Mouse (Mus musculus): Measurements from ENCODE around the gene Slc43a2. TPM values are rescaled to one million over a fixed set of nuclear protein-coding genes. Genes with fewer than 3 reads are reported as not detected.

The Slc43a2 gene
- total RNA-seq, 2 experiments from 2014 or later = 43.0 to 53.4 TPM

DNA sequence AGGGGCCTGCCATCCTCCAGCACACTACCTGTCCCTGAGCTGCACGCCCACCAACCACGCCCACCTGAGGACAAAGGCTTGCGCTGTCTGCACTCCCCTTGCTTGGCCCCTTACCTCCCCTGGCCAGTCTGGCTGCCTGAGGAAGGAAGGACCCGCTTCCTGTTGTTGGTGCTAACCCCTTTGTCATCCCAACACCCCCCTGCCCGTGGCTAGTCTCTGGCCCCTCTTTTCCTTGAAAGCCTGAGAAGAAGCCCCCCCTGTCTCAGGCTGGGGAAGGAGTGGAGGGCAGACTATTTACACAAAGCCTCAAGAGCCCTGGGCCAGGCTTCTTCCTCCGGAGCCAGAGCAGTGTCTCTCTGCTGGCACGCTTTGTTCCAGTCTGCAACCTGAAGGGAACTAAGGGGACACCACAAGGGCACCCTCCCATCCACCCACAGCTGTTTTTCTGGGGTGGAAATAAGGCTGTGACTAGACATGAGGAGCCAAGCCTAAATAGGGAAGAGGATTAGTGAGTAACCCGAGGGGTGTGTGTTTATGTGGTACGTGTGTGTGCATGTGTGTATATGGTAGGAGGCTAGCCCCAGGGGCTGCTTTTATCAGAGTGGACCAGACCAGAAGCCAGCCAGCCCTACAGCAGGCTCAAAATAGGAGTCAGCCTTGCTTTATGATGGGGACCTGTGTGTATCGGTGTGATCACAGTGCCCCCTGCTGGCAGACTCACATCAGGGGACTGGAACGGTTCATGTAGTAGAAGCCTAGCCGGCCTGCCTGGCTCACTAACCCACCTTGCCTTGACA lies 41.6 kb downstream of the Slc43a2 start:
- Histone ChIP-seq H3K4me3 (no peak overlapping the region), H3K27ac (peak overlapping the region; percentile 67)
- DNase-seq (ENCODE audit: low spot score in 2 of 2) = peak; percentile 93 to 97
- peak; percentile 99 for TF ChIP-seq CTCF (conservative IDR thresholded peaks at IDR 0.05)

DNA sequence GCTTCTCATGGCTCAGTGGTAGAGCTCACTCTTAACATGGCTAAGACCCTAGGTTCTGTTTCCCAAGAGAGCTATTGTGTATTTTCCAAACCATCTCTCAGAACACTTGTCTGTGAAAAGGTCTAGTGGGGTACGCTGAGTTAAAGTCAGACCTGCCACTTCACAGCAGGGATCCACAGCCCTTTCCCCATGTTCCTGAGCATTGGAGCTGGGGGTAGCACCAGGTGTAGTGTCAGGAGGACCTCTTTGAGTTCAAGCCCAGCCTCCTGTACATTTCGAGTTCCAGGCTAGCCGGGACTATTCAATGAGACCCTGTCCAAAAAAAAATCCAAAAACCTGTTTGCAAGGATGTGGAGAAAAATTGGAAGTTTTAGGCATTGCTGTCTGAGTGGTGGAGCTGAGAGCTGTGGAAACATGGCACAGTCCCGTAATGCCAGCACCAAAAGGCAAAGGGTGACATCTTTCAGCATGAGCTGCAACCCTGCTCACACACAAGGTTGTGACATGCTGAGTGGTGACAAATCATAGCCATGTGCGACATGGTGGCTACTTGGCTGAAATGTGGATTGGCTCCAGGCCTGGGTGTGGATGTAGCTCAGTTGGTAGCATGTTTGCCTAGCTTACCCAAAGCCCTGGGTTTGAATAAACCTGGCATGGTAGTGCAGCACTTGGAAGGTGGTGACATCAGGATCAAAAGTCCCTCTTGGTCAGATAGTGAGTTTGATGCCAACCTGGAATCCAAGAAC lies 43.1 kb downstream of the Slc43a2 start:
- Histone ChIP-seq H3K4me3 (no peak overlapping the region), H3K27ac (no peak overlapping the region)
- no peak for DNase-seq (ENCODE audit: low spot score in 2 of 2)
- no peak for TF ChIP-seq CTCF (conservative IDR thresholded peaks at IDR 0.05)

DNA sequence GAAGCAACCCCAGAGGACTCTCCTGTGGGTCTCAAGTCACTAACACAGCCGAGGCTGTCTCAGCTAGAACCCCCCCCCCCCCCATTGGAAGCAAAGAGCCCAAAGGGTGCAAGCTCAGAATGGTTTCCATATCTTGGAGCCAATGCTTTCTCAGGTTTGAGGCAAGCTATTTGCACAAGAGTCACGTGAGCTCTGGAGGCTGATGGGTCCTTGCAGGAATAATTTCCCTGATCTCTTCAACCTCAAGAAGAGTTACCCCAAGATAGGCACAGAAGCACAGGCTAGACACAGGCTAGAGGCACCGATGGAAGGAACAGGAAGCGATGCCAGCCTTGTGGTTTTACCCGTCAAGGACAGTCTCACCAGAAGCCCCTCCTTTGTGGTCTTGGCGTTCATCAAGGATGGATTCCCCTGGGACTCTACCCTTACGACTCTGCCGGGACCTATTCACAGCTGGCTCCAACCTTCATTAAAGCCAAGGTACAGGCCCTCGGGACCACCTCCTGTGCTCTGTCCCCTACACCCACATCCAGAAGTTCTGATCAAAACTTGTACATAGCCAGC lies 44.1 kb downstream of the Slc43a2 start:
- Histone ChIP-seq H3K4me3 (no peak overlapping the region), H3K27ac (no peak overlapping the region)
- TF ChIP-seq CTCF (conservative IDR thresholded peaks at IDR 0.05) = no peak
- DNase-seq (ENCODE audit: low spot score in 2 of 2) = no peak

DNA sequence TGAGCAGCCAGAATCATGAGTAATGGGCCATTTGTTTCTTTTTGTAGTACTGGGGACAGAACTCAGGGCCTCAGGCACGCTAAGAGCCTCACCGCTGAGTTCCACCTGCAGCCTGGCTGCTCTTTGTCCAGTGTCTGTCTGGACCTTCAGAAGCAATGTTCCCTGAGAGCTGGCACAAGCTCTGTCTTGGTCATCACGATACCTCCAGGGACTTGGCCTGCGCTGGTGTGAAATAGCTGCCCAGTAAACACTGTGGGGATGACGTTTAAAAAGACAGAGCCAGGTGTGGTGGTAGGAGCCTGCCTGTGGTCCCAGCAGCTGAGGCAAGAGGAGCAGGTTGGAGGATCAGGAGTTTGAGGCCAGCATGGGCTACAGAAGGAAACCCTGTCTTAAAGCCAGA lies 47.1 kb downstream of the Slc43a2 start:
- no peak for TF ChIP-seq CTCF (conservative IDR thresholded peaks at IDR 0.05)
- Histone ChIP-seq H3K27ac (no peak overlapping the region), H3K4me3 (no peak overlapping the region)
- DNase-seq (ENCODE audit: low spot score in 2 of 2) = no peak

DNA sequence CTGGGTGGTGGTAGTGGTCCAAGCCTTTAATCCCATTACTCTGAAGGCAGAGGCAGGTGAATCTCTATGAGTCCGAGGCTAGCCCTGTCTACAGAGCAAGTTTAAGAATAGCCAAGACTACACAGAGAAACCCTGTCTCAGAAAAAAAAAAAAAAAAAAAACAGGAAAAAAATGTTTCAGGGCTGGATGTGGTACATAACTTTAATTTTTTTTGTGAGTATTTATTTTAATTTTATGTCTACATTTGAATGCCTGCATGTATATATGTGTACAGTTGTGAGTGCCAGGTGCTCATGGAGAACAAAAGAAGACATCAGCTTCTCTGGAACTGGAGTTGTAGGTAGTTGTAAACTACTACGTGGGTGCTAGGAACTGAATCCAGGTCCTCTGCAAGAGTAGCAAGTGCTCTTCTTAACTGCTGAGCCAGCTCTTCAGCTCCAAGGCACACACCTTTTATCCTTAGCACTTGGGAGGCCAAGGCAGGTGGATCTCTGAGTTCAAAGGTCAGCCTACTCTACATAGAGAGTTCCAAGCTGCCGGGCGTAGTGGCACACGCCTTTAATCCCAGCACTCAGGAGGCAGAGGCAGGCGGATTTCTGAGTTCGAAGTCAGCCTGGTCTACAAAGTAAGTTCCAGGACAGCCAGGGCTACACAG lies 50.1 kb downstream of the Slc43a2 start:
- TF ChIP-seq CTCF (conservative IDR thresholded peaks at IDR 0.05) = no peak
- no peak overlapping the region for H3K4me3 ChIP-seq
- no peak overlapping the region for H3K27ac ChIP-seq
- DNase-seq (ENCODE audit: low spot score in 2 of 2) = no peak

DNA sequence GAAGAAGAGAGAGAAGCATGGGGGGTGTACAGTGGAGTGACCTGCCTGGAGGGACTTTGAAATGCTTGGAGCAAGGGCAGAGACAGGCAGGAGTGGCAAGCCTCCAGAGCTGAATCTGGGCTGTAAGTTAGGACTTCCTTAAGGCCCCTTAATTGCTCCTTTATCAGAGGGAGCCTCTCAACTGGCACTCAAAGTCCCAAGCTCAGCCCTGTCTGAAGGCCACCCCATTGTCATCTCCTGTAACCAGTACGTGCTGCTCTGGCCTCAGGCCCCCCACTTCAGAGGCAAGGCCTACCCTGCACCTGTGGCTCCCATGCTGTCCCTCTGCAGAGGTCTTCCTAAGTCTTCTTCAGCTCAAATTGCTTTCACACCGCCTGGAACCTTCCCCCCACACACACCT lies 52.0 kb downstream of the Slc43a2 start:
- Histone ChIP-seq H3K4me3 (no peak overlapping the region), H3K27ac (no peak overlapping the region)
- no peak for DNase-seq (ENCODE audit: low spot score in 2 of 2)
- no peak for TF ChIP-seq CTCF (conservative IDR thresholded peaks at IDR 0.05)

DNA sequence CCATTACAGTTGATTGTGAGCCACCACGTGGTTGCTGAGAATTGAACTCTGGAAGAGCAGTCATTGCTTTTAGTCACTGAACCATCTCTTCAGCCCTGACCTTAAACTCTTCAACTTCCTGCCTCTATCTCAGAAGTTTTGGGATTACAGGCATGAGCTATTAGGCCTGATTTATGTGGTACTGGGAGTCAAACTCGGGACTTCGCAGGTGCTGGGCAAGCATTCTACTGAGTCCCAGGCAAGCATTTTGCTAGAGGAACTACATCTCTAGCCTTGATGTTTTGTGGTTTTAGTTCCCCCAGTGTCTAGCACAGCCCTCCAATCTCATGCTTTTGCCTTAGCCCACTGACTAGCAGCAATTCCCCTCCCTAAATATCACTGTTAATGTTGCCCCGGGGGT lies 53.6 kb downstream of the Slc43a2 start:
- Histone ChIP-seq H3K27ac (no peak overlapping the region), H3K4me3 (no peak overlapping the region)
- no peak for TF ChIP-seq CTCF (conservative IDR thresholded peaks at IDR 0.05)
- no peak for DNase-seq (ENCODE audit: low spot score in 2 of 2)

DNA sequence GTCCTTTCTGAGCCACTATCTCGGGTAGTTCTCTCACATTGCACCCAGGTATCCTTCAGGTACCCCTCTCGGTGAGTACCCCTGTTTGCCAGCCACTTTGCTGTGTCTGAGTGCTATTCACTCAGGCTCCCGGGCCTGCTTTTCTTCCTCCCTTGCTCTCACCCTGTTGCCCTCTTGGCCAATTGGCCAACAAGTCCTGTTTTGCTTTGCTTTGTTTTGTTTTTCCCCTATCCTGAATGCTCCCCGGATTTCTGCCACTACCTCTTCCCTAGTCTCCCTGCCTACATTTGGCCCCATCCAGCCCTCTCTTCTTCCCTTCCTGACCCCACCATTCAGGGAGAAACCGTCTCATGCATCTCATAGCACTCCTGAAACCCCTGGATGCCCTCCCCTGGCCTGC lies 54.5 kb downstream of the Slc43a2 start:
- no peak for DNase-seq (ENCODE audit: low spot score in 2 of 2)

DNA sequence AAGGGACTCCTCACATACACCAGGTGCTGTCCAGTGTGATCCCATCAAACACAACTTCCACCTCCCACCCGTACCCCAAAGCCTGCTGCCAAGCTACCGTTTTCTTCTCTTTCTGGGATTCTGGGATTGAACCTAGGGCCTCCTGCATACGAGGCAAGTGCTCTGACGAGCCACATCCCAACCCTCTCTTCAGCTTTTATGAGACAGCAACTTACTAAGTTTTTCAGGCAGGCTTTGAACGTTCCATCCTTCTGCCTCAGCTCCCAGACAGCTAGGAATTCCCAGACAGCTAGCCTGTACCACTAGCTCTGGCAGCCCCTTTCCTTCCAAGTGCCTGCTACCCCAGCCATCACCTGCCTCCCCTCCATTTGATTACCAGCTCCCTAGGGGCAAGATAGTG lies 55.5 kb downstream of the Slc43a2 start:
- peak overlapping the region; percentile 97; the same call in 1 of the 2 replicates for H3K27ac ChIP-seq
- no peak for TF ChIP-seq CTCF (conservative IDR thresholded peaks at IDR 0.05)
- DNase-seq (ENCODE audit: low spot score in 2 of 2) = no peak
- H3K4me3 ChIP-seq = no peak overlapping the region

More for the DNA sequence above, 54.5 kb downstream of the Slc43a2 start:
- no peak for TF ChIP-seq CTCF (conservative IDR thresholded peaks at IDR 0.05)
- Histone ChIP-seq H3K4me3 (no peak overlapping the region), H3K27ac (no peak overlapping the region)

DNA sequence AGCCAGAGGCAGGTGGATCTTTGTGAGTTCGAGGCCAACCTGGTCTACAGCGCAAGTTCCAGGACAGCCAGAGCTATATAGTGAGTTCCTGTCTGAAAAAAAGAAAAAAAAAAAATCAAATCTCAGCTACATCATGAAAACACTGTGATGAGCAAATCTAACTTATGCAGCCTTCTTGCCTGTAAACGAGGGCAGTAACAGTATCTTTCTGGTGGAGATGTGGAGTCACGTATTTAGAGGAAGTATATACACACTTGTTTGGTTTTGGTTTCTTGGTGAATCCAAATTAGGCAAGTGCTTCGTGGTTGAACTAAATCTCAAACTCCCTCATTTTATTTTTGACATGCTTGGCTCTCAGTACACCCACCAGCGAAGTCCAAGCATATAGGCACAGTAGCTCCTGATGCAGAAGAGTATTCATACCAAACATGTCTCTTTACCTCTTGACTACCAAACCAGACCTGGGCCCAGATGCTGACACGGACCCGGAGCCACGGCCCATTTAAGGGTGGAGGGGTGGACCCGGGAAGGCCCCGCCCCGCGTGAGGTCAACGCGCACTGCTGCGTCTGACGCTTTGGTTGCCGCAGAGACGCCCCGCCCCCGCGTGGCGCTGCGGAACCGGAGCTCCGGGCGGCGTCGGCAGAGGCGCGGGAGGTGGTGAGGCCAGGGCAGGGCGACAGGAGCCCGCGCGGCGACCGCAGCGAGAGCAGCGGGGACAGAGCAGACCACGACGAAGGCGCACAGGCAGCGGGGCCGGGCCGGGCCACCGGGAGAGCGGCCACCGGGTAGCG lies 56.2 kb downstream of the Slc43a2 start, which contains the start of gene Pitpna:
TSS of gene Pitpna (plus strand) at position 605 of the 792 bp plus-strand sequence.
- H3K27ac ChIP-seq = peak within 1 kb of the TSS; percentile 97
- DNase-seq (ENCODE audit: low spot score in 2 of 2) = peak; percentile 96 to 97
- H3K4me3 ChIP-seq = peak within 1 kb of the TSS; percentile 96
- TF ChIP-seq CTCF (conservative IDR thresholded peaks at IDR 0.05) = 0 out of 2 replicates have a peak, but pooled peaks have one; percentile 16

DNA sequence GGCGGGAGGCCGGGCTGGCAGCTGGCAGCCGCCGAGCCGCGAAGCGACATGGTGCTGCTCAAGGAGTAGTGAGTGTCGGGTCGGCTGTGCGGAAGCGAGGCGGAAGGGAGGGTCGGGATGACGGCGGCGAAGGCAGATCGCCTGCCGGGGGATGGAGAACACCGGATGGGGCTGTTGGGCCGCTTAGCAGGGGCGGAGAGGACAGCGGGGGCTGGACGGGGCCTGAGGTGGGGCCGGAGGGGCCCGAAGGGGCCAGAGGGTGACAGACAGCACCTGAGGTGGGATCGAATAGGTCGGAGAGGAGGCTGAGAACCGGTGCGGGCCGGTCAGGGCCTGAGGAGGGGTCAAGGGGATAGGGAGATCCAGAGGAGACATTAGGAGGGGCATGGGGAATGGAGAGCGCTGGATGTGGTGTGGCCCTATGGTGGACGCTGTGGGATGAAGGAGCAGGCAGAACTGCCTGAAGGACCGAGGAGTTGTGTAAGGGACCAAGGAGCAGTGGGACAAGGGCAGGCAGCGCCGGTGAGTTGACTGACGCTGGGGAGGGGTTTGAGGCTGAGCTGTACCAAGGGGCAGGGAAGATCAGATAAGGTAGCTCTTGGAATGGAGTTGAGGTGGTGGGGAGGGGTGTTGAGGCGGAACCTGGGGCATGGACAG lies 56.9 kb downstream of the Slc43a2 start:
- DNase-seq (ENCODE audit: low spot score in 2 of 2) = no peak
- TF ChIP-seq CTCF (conservative IDR thresholded peaks at IDR 0.05) = no peak
- Histone ChIP-seq H3K4me3 (peak overlapping the region; percentile 96), H3K27ac (peak overlapping the region; percentile 97)

DNA sequence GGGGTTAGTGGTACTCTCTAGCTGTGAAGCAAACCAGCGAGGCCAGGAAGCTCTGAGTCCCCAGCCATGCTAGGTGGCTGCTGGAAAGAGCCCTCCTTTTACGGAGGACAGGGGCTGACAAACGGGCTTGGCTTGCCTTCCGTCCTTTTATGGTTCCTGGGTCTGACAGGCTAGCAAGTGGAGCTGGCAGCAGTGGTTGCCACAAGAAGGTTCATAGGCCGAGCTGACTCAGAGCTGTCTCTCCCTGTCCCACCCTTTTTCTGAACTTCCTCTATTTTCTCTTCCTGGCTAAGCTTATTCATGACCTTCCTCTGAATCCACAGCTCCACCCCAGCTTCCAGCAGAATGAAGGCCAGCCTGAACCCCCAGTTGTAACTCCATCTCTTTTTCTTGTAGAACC lies 61.1 kb downstream of the Slc43a2 start:
- H3K27ac ChIP-seq = no peak overlapping the region
- H3K4me3 ChIP-seq = no peak overlapping the region
- no peak for DNase-seq (ENCODE audit: low spot score in 2 of 2)
- TF ChIP-seq CTCF (conservative IDR thresholded peaks at IDR 0.05) = no peak

All from layer of hippocampus, adult 2 months (tissue).